Mouse (Mus musculus) erythroblast, embryonic 14.5 days (primary cell): ENCODE measurements around the gene Ganc. TPM values are rescaled to one million over a fixed set of nuclear protein-coding genes. Genes with fewer than 3 reads are reported as not detected.

Experiments used
- H3K27me3 ChIP-seq: 2 replicates; pipeline ENCODE4 v1.6.1; 2012; ENCODE audit warnings: inconsistent platforms; ENCODE audit not compliant: control insufficient read depth
- H3K36me3 ChIP-seq: 2 replicates; pipeline ENCODE4 v1.6.1; 2012; ENCODE audit warnings: mild to moderate bottlenecking, inconsistent platforms; ENCODE audit not compliant: control insufficient read depth
- H3K4me1 ChIP-seq: 2 replicates; pipeline ENCODE4 v1.6.1; 2012; ENCODE audit warnings: inconsistent platforms; ENCODE audit not compliant: control insufficient read depth
- H3K4me3 ChIP-seq: replicated peaks from 2 replicates; pipeline ENCODE3; 2012; ENCODE audit warnings: moderate library complexity, mild to moderate bottlenecking, inconsistent platforms
- H3K9me3 ChIP-seq: 2 replicates; pipeline ENCODE4 v1.6.1; 2012; ENCODE audit warnings: low read length, inconsistent platforms, mixed read lengths; ENCODE audit not compliant: control insufficient read depth
- GATA1 ChIP-seq: IDR thresholded peaks from 2 replicates; pipeline ENCODE4 v1.6.1; 2012; ENCODE audit warnings: low read length, inconsistent platforms, mixed read lengths
- TAL1 ChIP-seq: IDR thresholded peaks from 3 replicates; pipeline ENCODE4 v1.6.1; 2012; ENCODE audit warnings: low read length, inconsistent platforms, mixed read lengths
- polyA plus RNA-seq: library from polyadenylated mRNA; stranded (reverse); fragments of >175 nt; gene quantifications from 2 replicates; pipeline ENCODE4 v1.2.3, GENCODE M21; 2012

Ganc gene
- polyA plus RNA-seq, 1 experiment: 0.06 TPM

GRCm38 (mm10) chr2:120464732-120465396 is 61.2 kb downstream of the Ganc start:
- Histone ChIP-seq H3K9me3 (no peaks in the 10 kb centered on the region), H3K4me1 (no peaks in the 10 kb centered on the region)
- TF ChIP-seq GATA1 (no peak), TAL1 (no peak)

DNA sequence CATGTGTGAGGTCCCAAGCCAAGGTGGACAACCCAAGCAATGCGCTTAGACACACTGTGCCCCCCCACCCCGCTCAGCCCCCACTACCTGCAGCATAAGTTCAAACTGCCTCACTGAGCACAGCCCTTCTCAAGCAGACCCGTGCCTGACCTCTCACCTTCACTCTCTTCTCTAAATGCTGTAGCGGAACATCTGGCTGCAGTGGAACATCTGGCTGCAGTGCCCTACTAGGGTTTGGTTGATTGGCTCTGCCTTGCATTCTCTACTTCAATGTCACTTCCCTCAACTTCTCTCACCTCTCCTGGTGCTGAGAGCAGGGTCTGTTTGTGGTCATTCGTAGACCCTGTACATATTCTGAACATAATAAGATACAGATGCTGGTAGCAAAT is 61.7 kb downstream of the Ganc start:
- no peaks in the 10 kb centered on the region for H3K27me3 ChIP-seq
- H3K36me3 ChIP-seq: no peaks in the 10 kb centered on the region
- no peaks in the 10 kb centered on the region for H3K9me3 ChIP-seq
- H3K4me3 ChIP-seq: no peak overlapping the region
- no peaks in the 10 kb centered on the region for H3K4me1 ChIP-seq
- TF ChIP-seq TAL1 (no peak), GATA1 (no peak)

More at GRCm38 (mm10) chr2:120464732-120465396, 61.2 kb downstream of the Ganc start:
- no peaks in the 10 kb centered on the region for H3K27me3 ChIP-seq
- H3K36me3 ChIP-seq: no peaks in the 10 kb centered on the region; the same call in 1 of the 2 replicates
- H3K4me3 ChIP-seq: no peak overlapping the region

DNA sequence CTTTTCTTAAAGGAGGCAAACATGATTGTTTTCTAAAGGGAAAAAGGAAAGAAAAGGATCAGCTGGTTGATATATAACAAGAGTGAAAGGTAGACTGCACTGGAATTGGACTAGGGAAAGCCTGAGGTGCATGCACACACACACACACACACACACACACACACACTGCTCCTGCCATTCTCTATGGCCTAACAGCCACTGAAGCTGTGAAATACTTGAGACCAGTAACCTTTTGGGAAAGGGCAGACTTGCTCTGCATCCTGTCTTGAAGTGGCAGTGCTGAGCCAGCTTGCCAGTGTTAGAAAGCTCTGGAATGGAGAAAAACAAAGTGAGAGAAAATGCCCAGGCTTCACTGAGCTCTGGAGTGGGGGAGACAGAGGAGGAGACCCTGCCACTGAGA is 64.3 kb downstream of the Ganc start:
- Histone ChIP-seq H3K36me3 (no peaks in the 10 kb centered on the region), H3K9me3 (no peaks in the 10 kb centered on the region), H3K4me1 (no peaks in the 10 kb centered on the region), H3K27me3 (no peaks in the 10 kb centered on the region), H3K4me3 (no peak overlapping the region)
- TF ChIP-seq TAL1 (no peak), GATA1 (no peak)

GRCm38 (mm10) chr2:120469220-120469619 is 65.5 kb downstream of the Ganc start:
- Histone ChIP-seq H3K4me3 (no peak overlapping the region), H3K4me1 (no peaks in the 10 kb centered on the region), H3K36me3 (no peaks in the 10 kb centered on the region), H3K27me3 (no peaks in the 10 kb centered on the region), H3K9me3 (no peaks in the 10 kb centered on the region)
- TF ChIP-seq TAL1 (no peak), GATA1 (no peak)

DNA sequence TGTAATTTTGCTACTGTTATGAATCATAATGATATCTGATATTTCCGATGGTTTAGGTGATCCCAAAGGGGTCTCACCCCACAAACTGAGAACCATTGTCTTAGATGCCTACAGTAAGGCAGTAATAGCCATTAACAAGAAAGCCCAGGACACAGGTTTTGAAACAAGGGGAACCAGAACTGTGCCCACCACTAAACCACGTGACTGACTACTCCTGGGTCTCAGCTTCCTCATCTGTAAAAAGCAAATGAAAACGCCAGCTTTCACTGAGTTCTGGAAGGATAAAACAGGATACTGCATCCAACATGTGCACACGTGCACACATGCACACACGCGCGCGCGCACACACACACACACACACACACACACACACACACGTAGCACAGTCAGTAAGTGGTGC is 66.0 kb downstream of the Ganc start:
- Histone ChIP-seq H3K27me3 (no peaks in the 10 kb centered on the region), H3K4me1 (no peaks in the 10 kb centered on the region), H3K36me3 (no peaks in the 10 kb centered on the region), H3K4me3 (no peak overlapping the region), H3K9me3 (no peaks in the 10 kb centered on the region)
- TF ChIP-seq GATA1 (no peak), TAL1 (no peak)

DNA sequence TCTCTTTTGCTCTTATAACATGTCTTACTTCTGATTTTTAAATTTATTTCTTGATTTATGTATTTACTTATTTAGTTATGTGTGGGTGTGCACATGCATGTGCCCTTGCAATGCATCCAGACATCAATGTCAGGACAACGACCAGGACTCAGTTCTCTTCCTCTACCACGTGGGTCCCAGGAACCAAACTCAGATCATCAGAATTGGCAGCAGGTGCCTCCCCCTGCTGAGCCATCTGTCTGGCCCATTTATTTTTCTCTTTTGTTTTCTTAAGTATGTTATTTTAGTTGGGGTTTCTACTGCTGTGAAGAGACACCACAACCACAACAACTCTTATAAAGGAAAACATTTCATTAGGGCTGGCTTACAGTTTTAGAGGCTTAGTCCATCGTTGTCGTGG is 67.2 kb downstream of the Ganc start:
- TF ChIP-seq TAL1: no peak
- TF ChIP-seq GATA1: no peak
- Histone ChIP-seq H3K4me1 (no peaks in the 10 kb centered on the region), H3K36me3 (no peaks in the 10 kb centered on the region), H3K9me3 (no peaks in the 10 kb centered on the region), H3K27me3 (no peaks in the 10 kb centered on the region), H3K4me3 (no peak overlapping the region)

DNA sequence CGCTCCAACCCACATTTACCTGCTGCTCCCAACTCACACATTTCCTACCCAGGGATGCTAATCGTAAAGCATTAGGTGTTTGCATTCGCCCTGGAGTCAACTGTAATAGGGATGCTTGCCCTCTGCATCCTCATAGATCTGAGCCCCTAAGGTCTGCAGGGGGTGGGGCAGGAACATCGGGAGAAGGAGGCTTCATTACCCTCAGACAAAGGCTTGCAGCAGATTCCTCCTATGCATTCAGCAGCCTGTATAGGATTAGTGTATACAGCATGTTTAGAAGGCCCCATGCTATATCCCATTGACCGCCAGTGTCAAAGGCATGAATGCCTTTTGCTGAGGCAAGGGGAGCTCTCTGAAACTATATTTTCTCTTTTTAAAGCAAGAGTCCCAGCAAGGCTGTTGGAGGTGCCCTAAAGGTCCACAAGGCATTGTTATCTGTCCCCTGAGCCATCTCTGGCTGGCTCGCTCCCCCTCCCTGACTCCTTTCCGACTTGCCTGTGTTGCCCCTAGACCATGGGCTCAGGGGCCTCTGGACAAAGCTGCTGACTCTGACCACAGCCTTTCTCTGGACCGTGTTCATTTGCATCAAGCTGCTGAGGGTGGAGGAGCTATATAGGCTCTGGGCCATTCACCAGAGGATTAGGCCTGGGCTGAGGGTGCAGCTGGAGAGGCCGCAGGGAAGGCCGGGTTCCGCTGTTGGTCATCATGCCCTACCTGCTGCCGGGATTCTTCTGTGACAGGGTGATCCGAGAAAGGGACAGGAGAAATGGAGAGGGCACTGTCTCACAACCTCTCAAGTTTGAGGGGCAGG is 72.8 kb downstream of the Ganc start:
- H3K9me3 ChIP-seq: no peaks in the 10 kb centered on the region
- H3K4me1 ChIP-seq: no peaks in the 10 kb centered on the region
- H3K4me3 ChIP-seq: no peak overlapping the region
- no peak for TF ChIP-seq GATA1
- no peak for TF ChIP-seq TAL1
- H3K36me3 ChIP-seq: no peaks in the 10 kb centered on the region
- H3K27me3 ChIP-seq: no peaks in the 10 kb centered on the region

- no peaks in the 10 kb centered on the region for H3K27me3 ChIP-seq
- no peaks in the 10 kb centered on the region for H3K36me3 ChIP-seq
- TF ChIP-seq GATA1 (no peak), TAL1 (no peak)
- no peak overlapping the region for H3K4me3 ChIP-seq
- no peaks in the 10 kb centered on the region for H3K9me3 ChIP-seq
- no peaks in the 10 kb centered on the region for H3K4me1 ChIP-seq
These were observed 74.9 kb downstream of the Ganc start for GRCm38 (mm10) chr2:120478600-120478999.

- H3K36me3 ChIP-seq: no peaks in the 10 kb centered on the region
- no peaks in the 10 kb centered on the region for H3K9me3 ChIP-seq
- no peaks in the 10 kb centered on the region for H3K27me3 ChIP-seq
- no peak for TF ChIP-seq GATA1
- TF ChIP-seq TAL1: no peak
- H3K4me1 ChIP-seq: no peaks in the 10 kb centered on the region
- no peak overlapping the region for H3K4me3 ChIP-seq
These were observed 78.2 kb downstream of the Ganc start for GRCm38 (mm10) chr2:120481921-120482320.
